Mouse (Mus musculus) limb, embryonic 14.5 days (tissue): ENCODE results near the gene Ppm1h. TPM values are rescaled to one million over a fixed set of nuclear protein-coding genes. Genes with fewer than 3 reads are reported as not detected.

Experiments
- ATAC-seq: fragments of 200-750 bp; cut with Nextera tagmentation; 2 replicates; pipeline ENCODE4 v1.8.0; 2017; ENCODE audit warnings: low read depth, moderate number of reproducible peaks, moderate TSS enrichment; ENCODE audit not compliant: low FRiP score
- DNase-seq: peaks from one replicate; pipeline ENCODE4 v3.0.0-alpha.2; 2015; ENCODE audit warnings: low spot score
- H3K27ac ChIP-seq: fragments of 300-500 bp; sonication (generic); replicated peaks from 2 replicates; pipeline ENCODE4 v1.5.1; 2014; ENCODE audit warnings: low read depth, mild to moderate bottlenecking, low read length, moderate library complexity, mixed read lengths
- H3K27me3 ChIP-seq: fragments of 300-500 bp; sonication (generic); 2 replicates; pipeline ENCODE4 v1.6.1; 2014; ENCODE audit warnings: low read length, mixed read lengths; ENCODE audit not compliant: control insufficient read depth, insufficient read depth
- H3K36me3 ChIP-seq: fragments of 300-500 bp; sonication (generic); 2 replicates; pipeline ENCODE4 v1.6.1; 2014; ENCODE audit warnings: mild to moderate bottlenecking, low read length, moderate library complexity, mixed read lengths; ENCODE audit not compliant: control insufficient read depth, insufficient read depth
- H3K4me1 ChIP-seq: fragments of 300-500 bp; sonication (generic); 2 replicates; pipeline ENCODE4 v1.6.1; 2014; ENCODE audit warnings: antibody characterized with exemption, low read length, mixed read lengths; ENCODE audit not compliant: control insufficient read depth, insufficient read depth
- H3K4me2 ChIP-seq: fragments of 300-500 bp; sonication (generic); replicated peaks from 2 replicates; pipeline ENCODE4 v1.6.1; 2014; ENCODE audit warnings: low read depth, mild to moderate bottlenecking, low read length, moderate library complexity; ENCODE audit not compliant: severe bottlenecking
- H3K4me3 ChIP-seq: fragments of 300-500 bp; sonication (generic); replicated peaks from 2 replicates; pipeline ENCODE4 v1.5.1; 2014; ENCODE audit warnings: low read length
- H3K9ac ChIP-seq: fragments of 300-500 bp; sonication (generic); 2 replicates; pipeline ENCODE4 v1.6.1; 2014; ENCODE audit warnings: mild to moderate bottlenecking, low read depth, low read length, moderate library complexity; ENCODE audit not compliant: severe bottlenecking
- H3K9me3 ChIP-seq: fragments of 300-500 bp; sonication (generic); 2 replicates; pipeline ENCODE4 v1.6.1; 2016; ENCODE audit warnings: low read length; ENCODE audit not compliant: control insufficient read depth
- POLR2A ChIP-seq: fragments of 200-500 bp; IDR thresholded peaks from 2 replicates; pipeline ENCODE4 v1.8.0; 2012; ENCODE audit warnings: inconsistent platforms, mild to moderate bottlenecking, moderate library complexity, borderline replicate concordance; ENCODE audit not compliant: insufficient read depth, insufficient read length; ENCODE audit errors: extremely low read depth
- WGBS: fragments of 180-500 bp; shearing (Covaris S2); extraction: QIAGEN DNeasy Blood & Tissue Kit; methylation state at CpG from one replicate; pipeline ENCODE4 v1.1.7; 2014; 5-methylcytosine and 5-hydroxymethylcytosine counted together
- polyA plus RNA-seq, 2 experiments: library from polyadenylated mRNA; depleted of rRNA in 1 of 2; stranded (reverse) in 1 of 2; unstranded in 1 of 2; fragments of >200 nt; fragmentation: Nextera tagmentation in 1 of 2; extraction: Ambion mirVana in 1 of 2; gene quantifications; 2 replicates each; pipeline versions ENCODE4 v1.2.1 to v1.2.3; 2012 to 2014

Ppm1h gene
- polyA plus RNA-seq, 2 experiments, result 2.2 to 3.4 TPM

DNA sequence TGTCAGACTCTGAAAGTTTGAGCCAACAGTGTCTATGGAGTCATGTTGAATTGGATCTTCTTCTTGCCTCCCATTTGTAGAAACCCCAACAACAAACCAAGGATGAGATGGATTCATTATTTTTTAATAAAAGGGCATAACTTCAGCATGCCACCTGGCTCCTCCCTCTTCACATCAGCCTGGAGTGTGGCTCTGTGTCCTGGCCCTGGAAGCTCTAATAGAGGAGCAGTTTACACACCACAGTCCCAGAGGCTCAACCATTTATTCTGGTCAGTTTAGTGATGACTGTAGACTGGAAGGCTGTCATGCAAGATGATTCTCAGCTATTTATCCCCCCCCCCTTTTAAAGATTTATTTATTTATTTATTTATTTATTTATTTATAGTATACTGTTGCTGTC is 294.7 kb downstream of the Ppm1h start:
- no peak for ATAC-seq
- DNase-seq, result no peak
- Histone ChIP-seq H3K4me1 (no peaks in the 10 kb centered on the region), H3K36me3 (no peaks in the 10 kb centered on the region), H3K27me3 (no peaks in the 10 kb centered on the region), H3K4me3 (no peak overlapping the region), H3K4me2 (no peak overlapping the region), H3K27ac (no peak overlapping the region), H3K9ac (no peak overlapping the region), H3K9me3 (no peaks in the 10 kb centered on the region)
- TF ChIP-seq POLR2A, result no peak

- 79% methylated on average over 9 of the region's 9 CpGs for WGBS
- H3K36me3 ChIP-seq, result peaks cover 13% of the 10 kb centered on the region
Observed at GRCm38 (mm10) chr10:122976038-122976437, 297.5 kb downstream of the Ppm1h start.

GRCm38 (mm10) chr10:122979356-122979755 is 300.8 kb downstream of the Ppm1h start:
- Histone ChIP-seq H3K27ac (no peak overlapping the region), H3K4me3 (no peak overlapping the region), H3K4me2 (no peak overlapping the region), H3K9ac (no peak overlapping the region), H3K27me3 (no peaks in the 10 kb centered on the region), H3K4me1 (peaks cover 7% of the 10 kb centered on the region), H3K36me3 (peaks cover 28% of the 10 kb centered on the region), H3K9me3 (no peaks in the 10 kb centered on the region)
- TF ChIP-seq POLR2A, result no peak
- ATAC-seq (no peak), DNase-seq (no peak)

More at GRCm38 (mm10) chr10:122976038-122976437, 297.5 kb downstream of the Ppm1h start:
- Histone ChIP-seq H3K4me2 (no peak overlapping the region), H3K4me3 (no peak overlapping the region), H3K4me1 (no peaks in the 10 kb centered on the region), H3K9ac (no peak overlapping the region), H3K27me3 (no peaks in the 10 kb centered on the region), H3K9me3 (no peaks in the 10 kb centered on the region), H3K27ac (no peak overlapping the region)
- DNase-seq (no peak), ATAC-seq (no peak)
- no peak for TF ChIP-seq POLR2A

GRCm38 (mm10) chr10:122980123-122980522 is 301.6 kb downstream of the Ppm1h start:
- H3K4me3 ChIP-seq, result no peak overlapping the region
- H3K27me3 ChIP-seq, result no peaks in the 10 kb centered on the region
- H3K27ac ChIP-seq, result no peak overlapping the region
- no peak for ATAC-seq
- H3K9me3 ChIP-seq, result no peaks in the 10 kb centered on the region
- peaks cover 28% of the 10 kb centered on the region for H3K36me3 ChIP-seq
- H3K9ac ChIP-seq, result no peak overlapping the region
- WGBS, result 90% methylated on average over 12 of the region's 12 CpGs
- no peak for TF ChIP-seq POLR2A
- DNase-seq, result no peak
- no peak overlapping the region for H3K4me2 ChIP-seq
- H3K4me1 ChIP-seq, result peaks cover 7% of the 10 kb centered on the region

DNA sequence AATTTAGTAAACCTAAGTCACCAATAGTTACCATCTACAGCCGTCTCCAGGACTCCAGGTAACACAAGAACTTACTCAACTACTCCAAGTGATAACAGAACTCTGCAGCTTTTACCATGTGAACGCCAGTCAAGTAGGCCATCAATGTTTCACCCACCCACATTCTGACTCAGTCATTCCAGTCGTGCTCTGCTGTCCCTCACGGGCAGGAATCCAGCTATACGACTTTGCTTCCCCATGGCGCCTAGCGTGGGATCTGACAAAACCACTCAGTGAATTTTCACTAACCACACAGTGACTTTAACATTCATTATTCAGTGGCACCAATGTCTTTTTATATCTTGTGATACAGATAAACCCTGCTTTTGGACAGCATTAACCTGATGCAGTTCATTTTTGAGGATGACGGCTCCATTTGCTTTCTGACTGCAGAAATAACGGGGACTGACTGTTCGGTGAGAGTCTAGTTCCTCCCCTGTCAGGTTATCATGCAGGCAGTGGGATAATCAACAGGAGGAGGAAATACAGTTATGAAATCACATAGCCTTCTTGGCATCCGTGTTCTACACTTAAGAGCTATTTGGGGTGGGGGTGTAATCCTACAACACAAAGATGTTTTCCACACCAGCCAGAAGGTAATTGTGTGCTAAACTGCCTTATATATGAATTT is 304.5 kb downstream of the Ppm1h start:
- Histone ChIP-seq H3K9ac (peak overlapping the region; percentile 100; the same call in 1 of the 2 replicates), H3K4me1 (peaks cover 19% of the 10 kb centered on the region), H3K27me3 (no peaks in the 10 kb centered on the region), H3K9me3 (no peaks in the 10 kb centered on the region), H3K27ac (no peak overlapping the region), H3K4me2 (peak overlapping the region; percentile 53), H3K36me3 (peaks cover 28% of the 10 kb centered on the region), H3K4me3 (peak overlapping the region; percentile 98)
- no peak for DNase-seq
- no peak for ATAC-seq
- 76% methylated on average over 11 of the region's 11 CpGs for WGBS
- TF ChIP-seq POLR2A, result no peak
